Mouse (Mus musculus) CD8-positive naive resting alpha-beta T cell, adult 57 days (primary cell): Measurements from ENCODE around the gene Zfp334. TPM values are rescaled to one million over a fixed set of nuclear protein-coding genes. Genes with fewer than 3 reads are reported as not detected.

ENCODE experiments used
- total RNA-seq: library from RNA; stranded (reverse); gene quantifications from one replicate; pipeline ENCODE4 v1.2.4, GENCODE M21; 2023

The Zfp334 gene
- not detected for total RNA-seq

DNA sequence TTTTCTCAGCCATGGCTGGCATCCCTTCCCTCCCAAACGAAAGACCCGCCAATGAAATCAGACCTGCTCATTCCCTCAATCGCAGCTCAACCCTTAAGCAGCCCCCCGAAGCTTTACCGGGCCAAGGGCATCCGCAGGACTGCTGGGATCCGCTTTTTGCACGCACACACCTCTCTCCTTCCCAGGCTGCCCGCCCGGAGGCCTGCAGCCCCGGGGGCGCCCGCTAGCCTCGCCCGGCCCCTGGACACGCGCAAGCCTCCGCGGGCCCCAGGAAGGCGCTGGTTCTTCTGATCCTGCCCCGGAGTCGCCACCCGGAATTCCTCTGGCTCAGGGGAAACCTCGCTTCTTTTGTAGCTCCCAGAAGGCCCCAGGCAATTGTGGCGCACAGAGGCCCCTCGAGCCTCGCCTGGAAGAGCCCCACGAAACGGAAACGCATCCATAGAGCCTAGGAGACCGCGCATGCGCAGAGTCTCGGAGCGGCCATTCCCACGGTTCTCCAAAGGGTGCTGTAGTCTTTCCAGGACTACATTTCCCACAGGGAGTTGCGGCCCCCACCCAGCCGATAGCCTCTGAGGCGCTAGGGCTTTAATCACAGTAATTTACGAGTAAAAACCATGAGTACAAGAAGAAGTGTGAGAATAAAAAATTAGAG, at the start of gene Zfp334:
Zfp334 (minus strand) TSS at position 416 of the 652 bp plus-strand sequence.

DNA sequence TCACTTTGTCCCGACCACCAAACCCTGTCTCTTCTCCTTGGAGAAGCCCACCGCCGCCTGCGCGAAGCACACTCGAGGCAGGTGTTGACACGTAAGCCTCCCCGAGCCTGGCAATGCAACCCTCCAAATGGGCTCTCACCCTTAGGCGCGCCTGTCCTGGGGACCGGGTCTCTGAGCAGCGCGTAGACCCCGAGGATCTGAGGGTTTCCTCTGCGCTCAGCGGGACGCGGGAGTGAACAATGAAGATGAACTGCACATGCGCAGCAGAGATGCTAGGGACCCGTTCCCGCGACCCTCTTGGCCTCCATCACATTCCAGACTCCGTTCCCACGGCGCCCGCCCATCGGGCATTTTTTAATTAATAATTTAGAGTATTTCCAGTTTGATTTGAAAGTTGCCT, 19.6 kb downstream of the Zfp334 start, which contains the start of gene Zfp663:
Zfp663 (minus strand) TSS at position 234 of the 400 bp plus-strand sequence.

DNA sequence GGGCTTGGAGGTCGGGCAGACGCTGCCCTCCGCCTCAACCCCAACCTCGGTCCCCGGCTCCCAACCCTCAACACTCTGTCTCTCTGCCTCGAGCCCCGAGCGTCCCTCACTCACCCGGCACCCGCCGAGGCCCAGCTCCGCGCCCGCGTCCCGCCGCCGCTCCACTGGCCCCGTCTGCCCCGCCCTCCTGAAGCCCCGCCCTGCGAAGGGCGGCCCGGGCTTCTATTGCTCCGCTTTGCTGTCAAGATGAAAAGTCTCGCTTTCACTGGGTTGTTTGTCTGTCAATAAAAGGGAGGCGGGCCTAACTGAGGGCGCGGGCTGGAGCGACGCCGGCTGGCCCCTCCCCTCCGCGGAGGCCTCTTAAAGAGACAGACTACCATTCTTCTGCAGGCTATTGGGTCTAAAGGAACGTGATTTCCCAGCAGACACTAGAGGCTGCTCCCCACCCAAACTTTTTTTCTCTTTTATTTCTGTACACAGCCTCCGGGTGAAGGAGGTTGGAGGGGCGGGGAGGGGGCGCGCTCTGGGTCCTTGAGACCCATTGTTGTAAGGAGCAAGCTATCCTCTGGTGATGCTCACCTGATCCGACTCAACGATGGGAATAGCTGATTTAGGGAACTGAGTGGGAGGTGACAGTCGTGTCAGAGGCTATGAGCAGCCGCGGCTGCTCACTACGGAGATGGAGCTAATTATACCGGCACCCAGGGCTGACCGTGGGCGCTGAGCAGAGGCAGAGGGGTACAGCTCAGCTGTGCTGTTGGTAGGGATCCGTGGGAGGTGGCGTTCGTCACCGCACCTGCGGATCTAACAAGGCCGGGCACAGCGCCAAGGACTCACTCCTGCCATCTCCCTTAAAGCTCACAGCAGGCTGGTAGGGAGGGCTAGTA, 61.5 kb downstream of the Zfp334 start, which contains the start of gene Elmo2:
Elmo2 (minus strand) TSS at position 176 of the 887 bp plus-strand sequence.

Other genes with a start within 250 kb of the Zfp334 start
- not detected for gene Cdh22, start 153.4 kb downstream of the Zfp334 start, total RNA-seq
- gene Slc35c2, start 100.4 kb downstream of the Zfp334 start, total RNA-seq, result 31.0 TPM
- gene Elmo2, start 61.8 kb downstream of the Zfp334 start, total RNA-seq, result 39.3 TPM
- not detected for gene Zfp663, start 19.5 kb downstream of the Zfp334 start, total RNA-seq
- gene Ocstamp, start 12.1 kb upstream of the Zfp334 start, total RNA-seq, result 0.18 TPM
- gene Slc13a3, start 85.0 kb upstream of the Zfp334 start, total RNA-seq, result not detected
- 17.3 TPM for gene Trp53rka, start 105.1 kb upstream of the Zfp334 start, total RNA-seq
- gene Slc2a10, start 115.5 kb upstream of the Zfp334 start, total RNA-seq, result not detected
- 26.4 TPM for gene Eya2, start 206.8 kb upstream of the Zfp334 start, total RNA-seq